Mouse (Mus musculus) layer of hippocampus, postnatal 36 days (tissue): ENCODE measurements around the gene Narfl. TPM values are rescaled to one million over a fixed set of nuclear protein-coding genes. Genes with fewer than 3 reads are reported as not detected.
A peak's percentile ranks its signal among the peaks of the same experiment; 100 is the strongest.
"Not testable (repeated sequence)": the region's sequence is repeated elsewhere in the genome, so short reads cannot be mapped to it uniquely, and the experiment has no call there.

ENCODE experiments used
- DNase-seq, 2 experiments: peaks; one replicate each; pipeline ENCODE4 v3.0.0; 2022
- total RNA-seq, 2 experiments: library from RNA; stranded (reverse); gene quantifications; 2 replicates each; pipeline ENCODE4 v1.2.3; 2021

The Narfl gene
- 10 to 100 TPM; 35.1 to 37.5 TPM for total RNA-seq

GRCm38 (mm10) chr17:25773549-25774120 lies at the start of gene Narfl:
Narfl (plus strand) TSS chr17:25773776.
- DNase-seq, result peak; percentile 98

- no peak for DNase-seq
These were observed 49.7 kb upstream of the Narfl start for GRCm38 (mm10) chr17:25723919-25724318.

- no peak for DNase-seq
These were observed 48.3 kb upstream of the Narfl start for GRCm38 (mm10) chr17:25725264-25725663.

GRCm38 (mm10) chr17:25727265-25728008 lies 46.1 kb upstream of the Narfl start, which contains the start of the genes Chtf18 and Rpusd1:
Chtf18 (minus strand) TSS chr17:25727419.
Rpusd1 (plus strand) TSS chr17:25727670.
- peak; percentile 99 for DNase-seq

GRCm38 (mm10) chr17:25728009-25728270 lies 45.6 kb upstream of the Narfl start:
- DNase-seq, result no peak

- DNase-seq, result peak; percentile 83 to 84
These were observed 41.5 kb upstream of the Narfl start for GRCm38 (mm10) chr17:25732082-25732481.

GRCm38 (mm10) chr17:25735246-25735645 lies 38.3 kb upstream of the Narfl start:
- no peak for DNase-seq

GRCm38 (mm10) chr17:25735745-25736144 lies 37.8 kb upstream of the Narfl start, which contains the start of gene Mslnl:
Mslnl (plus strand) TSS chr17:25736042.
- no peak for DNase-seq

GRCm38 (mm10) chr17:25738861-25739260 lies 34.7 kb upstream of the Narfl start:
- no peak for DNase-seq

- DNase-seq, result not testable (repeated sequence)
These were observed 32.1 kb upstream of the Narfl start for GRCm38 (mm10) chr17:25741471-25741870.

GRCm38 (mm10) chr17:25743831-25744230 lies 29.7 kb upstream of the Narfl start:
- DNase-seq, result no peak

- DNase-seq, result no peak
These were observed 29.3 kb upstream of the Narfl start for GRCm38 (mm10) chr17:25744311-25744710.

- DNase-seq, result no peak
These were observed 25.3 kb upstream of the Narfl start for GRCm38 (mm10) chr17:25748238-25748637.

GRCm38 (mm10) chr17:25749314-25749713 lies 24.3 kb upstream of the Narfl start:
- DNase-seq, result no peak

GRCm38 (mm10) chr17:25751446-25751845 lies 22.1 kb upstream of the Narfl start:
- peak in 1 of 2 experiments; percentile 15 for DNase-seq

- DNase-seq, result no peak
These were observed 19.3 kb upstream of the Narfl start, which contains the start of gene Msln for GRCm38 (mm10) chr17:25754241-25754640. Msln (minus strand) TSS chr17:25754378.

- DNase-seq, result no peak
These were observed 18.5 kb upstream of the Narfl start for GRCm38 (mm10) chr17:25755086-25755485.

GRCm38 (mm10) chr17:25755627-25756377 lies 17.8 kb upstream of the Narfl start:
- DNase-seq, result no peak

- DNase-seq, result no peak
These were observed 17.0 kb upstream of the Narfl start for GRCm38 (mm10) chr17:25756378-25757242.

- DNase-seq, result no peak
These were observed 15.9 kb upstream of the Narfl start for GRCm38 (mm10) chr17:25757691-25758090.

GRCm38 (mm10) chr17:25760148-25760547 lies 13.4 kb upstream of the Narfl start:
- DNase-seq, result no peak

GRCm38 (mm10) chr17:25761561-25761970 lies 12.0 kb upstream of the Narfl start:
- DNase-seq, result no peak
